13 mouse cellular contexts compared by ENCODE assay signal in genomic region chr4:44029661-44030066, GRCm38 (mm10). TPM values are rescaled to one million over a fixed set of nuclear protein-coding genes. Genes with fewer than 3 reads are reported as not detected.
DNase-seq lines count a peak whose midpoint lies in the region; ATAC-seq lines count a peak whose summit lies in the region.
"Had no signal": no experiment of that assay in that cellular context is flagged by ENCODE, and none has a peak within 500 bp of the region (broad histone marks: within the 10 kb centered on the region; RNA-seq: fewer than 3 reads in every experiment).

No protein-coding gene starts in this region.

- peaks cover 35% of the 10 kb centered on the region for H3K4me1 ChIP-seq in heart, embryonic 12.5 days (replicated peaks)
- H3K4me1 ChIP-seq in kidney, embryonic 16.5 days (ENCODE audit: insufficient read depth, low read length) = no peaks in the 10 kb centered on the region
- H3K4me1 ChIP-seq: intestine, embryonic 15.5 days; limb, embryonic 15.5 days had no signal

- H3K4me2 ChIP-seq in heart, embryonic 12.5 days = no peak overlapping the region
- no peak overlapping the region for H3K4me2 ChIP-seq in kidney, embryonic 16.5 days (replicated peaks; ENCODE audit: low read depth, low read length)
- H3K4me2 ChIP-seq: intestine, embryonic 15.5 days; limb, embryonic 15.5 days had no signal

- no peaks in the 10 kb centered on the region for H3K27me3 ChIP-seq in heart, embryonic 12.5 days (replicated peaks)
- H3K27me3 ChIP-seq in kidney, embryonic 16.5 days (ENCODE audit: insufficient read depth, low read length) = no peaks in the 10 kb centered on the region
- H3K27me3 ChIP-seq: intestine, embryonic 15.5 days; limb, embryonic 15.5 days had no signal

- H3K27ac ChIP-seq in heart, embryonic 12.5 days (ENCODE audit: poor library complexity, severe bottlenecking) = peak overlapping the region; percentile 98
- H3K27ac ChIP-seq in kidney, embryonic 16.5 days (ENCODE audit: low read length) = no peak overlapping the region
- H3K27ac ChIP-seq: intestine, embryonic 15.5 days; macrophage had no signal

- 0 out of 2 replicates have a peak overlapping the region, but pooled peaks have one; percentile 2 for H3K9ac ChIP-seq in heart, embryonic 12.5 days
- H3K9ac ChIP-seq in kidney, embryonic 16.5 days (replicated peaks; ENCODE audit: low read length) = no peak overlapping the region
- H3K9ac ChIP-seq: intestine, embryonic 15.5 days; limb, embryonic 15.5 days had no signal

- no peaks in the 10 kb centered on the region for H3K9me3 ChIP-seq in heart, embryonic 12.5 days (replicated peaks)
- H3K9me3 ChIP-seq in kidney, embryonic 16.5 days (ENCODE audit: low read length) = no peaks in the 10 kb centered on the region
- H3K9me3 ChIP-seq: intestine, embryonic 15.5 days; limb, embryonic 15.5 days had no signal

- peak; percentile 36 for DNase-seq in layer of hippocampus, adult 9-11 months
- no peak for DNase-seq in layer of hippocampus, adult 8-10 months (ENCODE audit: low spot score in 2 of 2)
- peak; percentile 65 for DNase-seq in cerebellum, adult 11-12 months
- DNase-seq in cerebellum, postnatal 14 days = peak; percentile 73 to 78
- DNase-seq in adrenal gland, postnatal 14 days = no peak

- peaks cover 80% of the 10 kb centered on the region for H3K36me3 ChIP-seq in heart, embryonic 12.5 days
- H3K36me3 ChIP-seq in kidney, embryonic 16.5 days (ENCODE audit: insufficient read depth, low read length) = peaks cover 68% of the 10 kb centered on the region

- no peak for ATAC-seq in heart, embryonic 12.5 days (ENCODE audit: insufficient number of reproducible peaks, low FRiP score)
- no peak for ATAC-seq in kidney, embryonic 16.5 days (ENCODE audit: low FRiP score, low TSS enrichment)
- ATAC-seq in frontal cortex, adult (ENCODE audit: low TSS enrichment) = no peak
- ATAC-seq: intestine, embryonic 15.5 days had no signal

- no peak overlapping the region for H3K4me3 ChIP-seq in heart, embryonic 12.5 days
- H3K4me3 ChIP-seq in kidney, embryonic 16.5 days (ENCODE audit: low read length) = no peak overlapping the region
- H3K4me3 ChIP-seq: intestine, embryonic 15.5 days; limb, embryonic 15.5 days had no signal

- 75% methylated on average over 15 of the region's 15 CpGs for WGBS in heart, embryonic 12.5 days
- 88% methylated on average over 15 of the region's 15 CpGs for WGBS in kidney, embryonic 16.5 days

RNA-seq across cellular contexts. Expression of gene Clta, which starts 25.4 kb away (rescaled TPM):
- total RNA-seq in layer of hippocampus, adult 8-10 months (2022) = 100 to 1,000 TPM; 264 to 296 (median 284) TPM
- polyA plus RNA-seq in heart, embryonic 12.5 days (2016; fragmentation: Nextera tagmentation; extraction: Ambion mirVana) = 153 and 163 TPM in 2 replicates
- 225 and 232 TPM in 2 replicates for polyA plus RNA-seq in kidney, embryonic 16.5 days (2015; fragmentation: Nextera tagmentation; extraction: Ambion mirVana)
- 166 and 172 TPM in 2 replicates for total RNA-seq in adrenal gland, postnatal 14 days (2021)

RNA-seq across cellular contexts. Expression of gene Ccin, which starts 46.4 kb away (rescaled TPM):
- not detected for total RNA-seq in layer of hippocampus, adult 8-10 months (2022)
- 0.09 TPM in 1 of 2 replicates, not detected in the other for polyA plus RNA-seq in heart, embryonic 12.5 days (2016; fragmentation: Nextera tagmentation; extraction: Ambion mirVana)
- polyA plus RNA-seq in kidney, embryonic 16.5 days (2015; fragmentation: Nextera tagmentation; extraction: Ambion mirVana) = not detected in 2 replicates
- not detected in 2 replicates for total RNA-seq in adrenal gland, postnatal 14 days (2021)
- total RNA-seq: common myeloid progenitor, adult 5-6 weeks had no signal
- polyA plus RNA-seq: intestine, embryonic 15.5 days; limb, embryonic 15.5 days; macrophage; neural tube, embryonic 14.5 days had no signal

RNA-seq across cellular contexts. Expression of gene Gne, which starts 54.3 kb away (rescaled TPM):
- 10 to 100 TPM; 50.7 to 61.6 (median 55.9) TPM for total RNA-seq in layer of hippocampus, adult 8-10 months (2022)
- polyA plus RNA-seq in heart, embryonic 12.5 days (2016; fragmentation: Nextera tagmentation; extraction: Ambion mirVana) = 35.6 and 36.3 TPM in 2 replicates
- polyA plus RNA-seq in kidney, embryonic 16.5 days (2015; fragmentation: Nextera tagmentation; extraction: Ambion mirVana) = 26.4 and 26.6 TPM in 2 replicates
- total RNA-seq in adrenal gland, postnatal 14 days (2021) = 36.9 and 45.8 TPM in 2 replicates

Comparison
In these comparisons a context has a peak if more than half of its experiments do, and no peak if none do; other contexts are left out.
1. DNase-seq: peak in layer of hippocampus, adult 9-11 months (single experiment), cerebellum, adult 11-12 months (single experiment) and cerebellum, postnatal 14 days (2 of 2); none in layer of hippocampus, adult 8-10 months (0 of 2) and adrenal gland, postnatal 14 days (single experiment).